Comparison of ENCODE assay signal across 15 mouse cellular contexts in the genomic region with DNA sequence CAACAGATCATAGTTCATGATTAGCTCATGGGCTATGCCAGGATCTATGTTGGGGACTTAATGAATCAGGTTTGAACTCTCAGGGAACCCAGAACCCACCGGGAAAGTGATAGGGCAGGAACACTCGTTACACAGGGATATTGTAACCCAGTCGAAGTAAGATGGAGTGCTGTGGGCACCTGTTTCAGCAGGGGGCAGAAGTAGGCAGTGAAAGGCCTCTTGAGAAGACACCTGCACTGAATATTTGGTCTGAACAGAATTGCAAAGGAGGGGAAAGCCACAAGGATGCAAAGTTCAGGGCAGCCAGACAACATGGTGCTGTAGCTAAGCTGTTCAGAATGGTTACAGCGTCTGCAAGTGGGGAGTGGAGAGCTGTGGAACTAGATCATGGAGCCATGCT.
A peak's percentile ranks its signal among the peaks of the same experiment; 100 is the strongest.
DNase-seq lines count a peak whose midpoint lies in the region; ATAC-seq and TF ChIP-seq lines count a peak whose summit lies in the region.
"Had no signal": no experiment of that assay in that cellular context is flagged by ENCODE, and none has a peak within 500 bp of the region (broad histone marks: within the 10 kb centered on the region; RNA-seq: fewer than 3 reads in every experiment).

No protein-coding gene starts in this region.

- 52% methylated on average over 4 of the region's 4 CpGs for WGBS in lung, embryonic 14.5 days
- 56% methylated on average over 4 of the region's 4 CpGs for WGBS in limb, embryonic 10.5 days

- no peak overlapping the region for H3K9ac ChIP-seq in lung, embryonic 14.5 days
- H3K9ac ChIP-seq: forebrain, embryonic 13.5 days; hindbrain, embryonic 15.5 days; liver, embryonic 15.5 days had no signal

- H3K36me3 ChIP-seq in lung, embryonic 14.5 days (ENCODE audit: insufficient read depth), result no peaks in the 10 kb centered on the region
- no peaks in the 10 kb centered on the region for H3K36me3 ChIP-seq in limb, embryonic 10.5 days
- H3K36me3 ChIP-seq: hindbrain, embryonic 15.5 days; liver, embryonic 15.5 days had no signal

- DNase-seq in gastrocnemius, adult 2 months, result no peak
- DNase-seq in gastrocnemius, postnatal 25 days, result no peak
- DNase-seq in lung, embryonic 14.5 days, result no peak
- no peak for DNase-seq in lung, postnatal 14 days
- no peak for DNase-seq in limb, embryonic 10.5 days (ENCODE audit: low spot score)
- no peak for DNase-seq in left cerebral cortex, postnatal 4 days
- no peak for DNase-seq in layer of hippocampus, postnatal 25 days (ENCODE audit: extremely low spot score in 1 of 2, low spot score in 1 of 2)
- DNase-seq: cerebellum, postnatal 36 days; retina, postnatal 1 day; thymus, postnatal 14 days had no signal

- H3K4me1 ChIP-seq in lung, embryonic 14.5 days (ENCODE audit: insufficient read depth), result peaks cover 4% of the 10 kb centered on the region
- H3K4me1 ChIP-seq in embryonic fibroblast, embryonic 13.5 days (ENCODE audit: control insufficient read depth, insufficient read depth, low read length), result no peaks in the 10 kb centered on the region
- peaks cover 36% of the 10 kb centered on the region for H3K4me1 ChIP-seq in limb, embryonic 10.5 days
- H3K4me1 ChIP-seq: liver, embryonic 15.5 days; megakaryocyte, embryonic 14.5 days had no signal

- no peaks in the 10 kb centered on the region for H3K27me3 ChIP-seq in lung, embryonic 14.5 days (ENCODE audit: insufficient read depth, low read length)
- H3K27me3 ChIP-seq in limb, embryonic 10.5 days (ENCODE audit: low read depth, poor library complexity, severe bottlenecking), result no peaks in the 10 kb centered on the region
- H3K27me3 ChIP-seq: forebrain, embryonic 13.5 days; hindbrain, embryonic 15.5 days; megakaryocyte, embryonic 14.5 days had no signal

- no peaks in the 10 kb centered on the region for H3K9me3 ChIP-seq in lung, embryonic 14.5 days (ENCODE audit: low read depth, low read length)
- no peaks in the 10 kb centered on the region for H3K9me3 ChIP-seq in limb, embryonic 10.5 days (replicated peaks)
- H3K9me3 ChIP-seq: forebrain, embryonic 13.5 days; hindbrain, embryonic 15.5 days; liver, embryonic 15.5 days; megakaryocyte, embryonic 14.5 days had no signal

- no peak overlapping the region for H3K4me3 ChIP-seq in gastrocnemius, adult 2 months
- H3K4me3 ChIP-seq in lung, embryonic 14.5 days (ENCODE audit: low read depth, low read length), result no peak overlapping the region
- H3K4me3 ChIP-seq in embryonic fibroblast, embryonic 13.5 days (ENCODE audit: insufficient read depth, low read length), result no peak overlapping the region
- no peak overlapping the region for H3K4me3 ChIP-seq in limb, embryonic 10.5 days
- H3K4me3 ChIP-seq: forebrain, embryonic 13.5 days; hindbrain, embryonic 15.5 days; liver, embryonic 15.5 days; megakaryocyte, embryonic 14.5 days had no signal

- H3K4me2 ChIP-seq in lung, embryonic 14.5 days, result no peak overlapping the region
- H3K4me2 ChIP-seq: forebrain, embryonic 13.5 days; hindbrain, embryonic 15.5 days; liver, embryonic 15.5 days had no signal

- TF ChIP-seq CTCF in gastrocnemius, adult 2 months (IDR thresholded peaks at IDR 0.05), result peak; percentile 35
- TF ChIP-seq CTCF in lung, embryonic 14.5 days (IDR thresholded peaks at IDR 0.05; ENCODE audit: low read depth), result peak; percentile 38
- TF ChIP-seq CTCF in embryonic fibroblast, embryonic 13.5 days (IDR thresholded peaks at IDR 0.05; ENCODE audit: borderline replicate concordance, insufficient read depth, low read length), result peak; percentile 15; the same call in 1 of the 2 replicates

- no peak overlapping the region for H3K27ac ChIP-seq in gastrocnemius, adult 2 months
- no peak overlapping the region for H3K27ac ChIP-seq in lung, embryonic 14.5 days (ENCODE audit: low read depth)
- no peak overlapping the region for H3K27ac ChIP-seq in embryonic fibroblast, embryonic 13.5 days (ENCODE audit: insufficient read depth, low read length)
- H3K27ac ChIP-seq in limb, embryonic 10.5 days, result 0 out of 2 replicates have a peak overlapping the region, but pooled peaks have one; percentile 36
- H3K27ac ChIP-seq: forebrain, embryonic 13.5 days; hindbrain, embryonic 15.5 days; liver, embryonic 15.5 days had no signal

- TF ChIP-seq POLR2A in embryonic fibroblast, embryonic 13.5 days (IDR thresholded peaks at IDR 0.05; ENCODE audit: low read depth, low read length), result no peak

- intact Hi-C loops in gastrocnemius, adult 2 months (cut with DNase I), result no loop called here
- intact Hi-C loops in left cerebral cortex, postnatal 4 days (cut with DNase I), result no loop called here

- ATAC-seq in lung, embryonic 14.5 days (ENCODE audit: insufficient read depth), result no peak
- ATAC-seq: forebrain, embryonic 13.5 days had no signal
